Mouse (Mus musculus) heart, adult 9 months (tissue): ENCODE measurements around the gene Gm10142.
"Not testable (repeated sequence)": the region's sequence is repeated elsewhere in the genome, so short reads cannot be mapped to it uniquely, and the experiment has no call there.

Experiments
- DNase-seq, 2 experiments: peaks; one replicate each; pipeline ENCODE4 v3.0.0; 2022; ENCODE audit warnings: low spot score in 2 of 2

Gm10142 gene

GRCm38 (mm10) chr10:77715507-77715906, at the start of gene Gm10142:
Gm10142 (plus strand) TSS chr10:77715807.
- no peak for DNase-seq

GRCm38 (mm10) chr10:77666342-77666741, 49.3 kb upstream of the Gm10142 start:
- DNase-seq = no peak

- no peak for DNase-seq
Measured at GRCm38 (mm10) chr10:77667402-77667801, 48.2 kb upstream of the Gm10142 start.

GRCm38 (mm10) chr10:77670710-77671109, 44.9 kb upstream of the Gm10142 start:
- no peak for DNase-seq

GRCm38 (mm10) chr10:77671519-77671918, 44.1 kb upstream of the Gm10142 start:
- no peak for DNase-seq

- no peak for DNase-seq
Measured at GRCm38 (mm10) chr10:77673765-77674164, 41.8 kb upstream of the Gm10142 start.

GRCm38 (mm10) chr10:77677562-77677961, 38.0 kb upstream of the Gm10142 start:
- no peak for DNase-seq

- no peak for DNase-seq
Measured at GRCm38 (mm10) chr10:77682994-77683393, 32.6 kb upstream of the Gm10142 start.

GRCm38 (mm10) chr10:77684181-77684580, 31.4 kb upstream of the Gm10142 start:
- no peak for DNase-seq

GRCm38 (mm10) chr10:77685895-77686664, 29.5 kb upstream of the Gm10142 start, which contains the start of gene Tspear:
Tspear (plus strand) TSS chr10:77686569.
- DNase-seq = peak in 1 of 2 experiments; percentile 12

- DNase-seq = no peak
Measured at GRCm38 (mm10) chr10:77687021-77687420, 28.6 kb upstream of the Gm10142 start.

GRCm38 (mm10) chr10:77690356-77690807, 25.2 kb upstream of the Gm10142 start, which contains the start of gene Gm19402:
Gm19402 (minus strand) TSS chr10:77690757.
- DNase-seq = not testable (repeated sequence)

GRCm38 (mm10) chr10:77697133-77697532, 18.5 kb upstream of the Gm10142 start, which contains the start of gene Gm9508:
Gm9508 (minus strand) TSS chr10:77697233.
- no peak for DNase-seq

GRCm38 (mm10) chr10:77706326-77706725, 9.3 kb upstream of the Gm10142 start, which contains the start of gene Gm10272:
Gm10272 (plus strand) TSS chr10:77706626.
- no peak for DNase-seq

- no peak for DNase-seq
Measured at GRCm38 (mm10) chr10:77709831-77710230, 5.8 kb upstream of the Gm10142 start.

- not testable (repeated sequence) for DNase-seq
Measured at GRCm38 (mm10) chr10:77711157-77711556, 4.5 kb upstream of the Gm10142 start, which contains the start of gene Gm10024. Gm10024 (plus strand) TSS chr10:77711457.

- DNase-seq = peak in 1 of 2 experiments; percentile 1
Measured at GRCm38 (mm10) chr10:77713734-77714133, 1.9 kb upstream of the Gm10142 start.

GRCm38 (mm10) chr10:77720299-77720698, 4.7 kb downstream of the Gm10142 start, which contains the start of gene Krtap12-1:
Krtap12-1 (plus strand) TSS chr10:77720599.
- DNase-seq = not testable (repeated sequence)

GRCm38 (mm10) chr10:77724855-77725254, 9.2 kb downstream of the Gm10142 start:
- no peak for DNase-seq

- no peak for DNase-seq
Measured at GRCm38 (mm10) chr10:77726186-77726585, 10.6 kb downstream of the Gm10142 start, which contains the start of gene Gm10100. Gm10100 (plus strand) TSS chr10:77726486.

- DNase-seq = no peak
Measured at GRCm38 (mm10) chr10:77728280-77728679, 12.7 kb downstream of the Gm10142 start.

- no peak for DNase-seq
Measured at GRCm38 (mm10) chr10:77729241-77729640, 13.6 kb downstream of the Gm10142 start.

- no peak for DNase-seq
Measured at GRCm38 (mm10) chr10:77735928-77736327, 20.3 kb downstream of the Gm10142 start.
